Mouse (Mus musculus): ENCODE results near the gene Lefty2. TPM values are rescaled to one million over a fixed set of nuclear protein-coding genes. Genes with fewer than 3 reads are reported as not detected.

Gene Lefty2
- total RNA-seq (2015; ENCODE audit: low replicate concordance) (not detected in 2 replicates), total RNA-seq (2017; ENCODE audit: low replicate concordance) (not detected in 2 replicates)

DNA sequence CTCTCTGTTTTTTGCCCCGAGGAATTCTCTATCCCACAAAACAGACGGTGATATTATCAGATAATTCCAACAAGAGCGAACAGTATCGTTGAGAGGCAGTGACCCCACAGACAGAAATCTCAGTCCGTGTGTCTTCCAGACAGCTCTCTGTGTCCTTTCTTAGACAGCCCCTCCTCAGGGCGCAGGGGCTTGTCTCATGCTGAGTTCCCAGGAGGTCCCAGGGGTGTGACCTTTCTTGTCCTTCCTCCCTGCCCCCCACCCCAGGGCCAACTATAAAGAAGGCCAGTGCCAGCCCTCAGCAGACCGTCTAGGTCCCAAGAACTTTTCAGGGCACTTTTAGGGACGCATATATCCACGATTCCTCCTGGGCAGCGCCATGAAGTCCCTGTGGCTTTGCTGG is at the start of gene Lefty2:
Gene Lefty2, plus strand, starts transcription at position 301 of the 400 bp plus-strand sequence.
- no peak for ATAC-seq (replicated peaks; ENCODE audit: low FRiP score, poor library complexity, severe bottlenecking)

GRCm38 (mm10) chr1:180848114-180848510 is 44.8 kb upstream of the Lefty2 start:
- ATAC-seq (replicated peaks; ENCODE audit: low FRiP score, poor library complexity, severe bottlenecking) = peak; percentile 72

- ATAC-seq (replicated peaks; ENCODE audit: low FRiP score, poor library complexity, severe bottlenecking) = peak; percentile 11; the same call in 1 of the 2 replicates
Observed at GRCm38 (mm10) chr1:180848511-180849241, 44.2 kb upstream of the Lefty2 start.

- no peak for ATAC-seq (replicated peaks; ENCODE audit: low FRiP score, poor library complexity, severe bottlenecking)
Observed at GRCm38 (mm10) chr1:180849701-180850301, 43.1 kb upstream of the Lefty2 start.

GRCm38 (mm10) chr1:180850316-180851270 is 42.3 kb upstream of the Lefty2 start, which contains the start of gene Sde2:
TSS of gene Sde2 (plus strand) at chr1:180851127.
- ATAC-seq (replicated peaks; ENCODE audit: low FRiP score, poor library complexity, severe bottlenecking) = peak; percentile 84

GRCm38 (mm10) chr1:180858763-180859162 is 34.1 kb upstream of the Lefty2 start:
- no peak for ATAC-seq (replicated peaks; ENCODE audit: low FRiP score, poor library complexity, severe bottlenecking)

- no peak for ATAC-seq (replicated peaks; ENCODE audit: low FRiP score, poor library complexity, severe bottlenecking)
Observed at GRCm38 (mm10) chr1:180860030-180860429, 32.9 kb upstream of the Lefty2 start.

DNA sequence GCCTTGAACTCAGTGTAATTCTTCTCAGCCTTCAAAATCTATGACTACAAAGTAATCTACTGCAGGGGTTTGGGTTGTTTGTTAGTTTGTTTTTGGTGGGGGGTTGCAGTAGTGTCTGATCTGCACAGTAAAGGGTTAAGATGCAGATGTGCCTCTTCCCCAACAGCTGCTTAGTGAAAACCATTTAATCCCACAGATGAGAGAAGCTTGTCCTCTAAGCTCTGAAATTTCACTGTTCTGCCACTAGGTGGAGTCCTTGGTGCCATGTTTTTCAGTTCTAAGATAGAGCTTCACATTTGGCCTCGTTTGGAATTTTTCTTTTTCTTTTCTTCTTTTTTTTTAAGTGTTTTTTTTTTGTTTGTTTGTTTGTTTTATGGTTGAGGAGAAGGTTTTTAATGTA is 29.3 kb upstream of the Lefty2 start:
- peak; percentile 80 for ATAC-seq (replicated peaks; ENCODE audit: low FRiP score, poor library complexity, severe bottlenecking)

GRCm38 (mm10) chr1:180866001-180866400 is 26.9 kb upstream of the Lefty2 start:
- ATAC-seq (replicated peaks; ENCODE audit: low FRiP score, poor library complexity, severe bottlenecking) = no peak

DNA sequence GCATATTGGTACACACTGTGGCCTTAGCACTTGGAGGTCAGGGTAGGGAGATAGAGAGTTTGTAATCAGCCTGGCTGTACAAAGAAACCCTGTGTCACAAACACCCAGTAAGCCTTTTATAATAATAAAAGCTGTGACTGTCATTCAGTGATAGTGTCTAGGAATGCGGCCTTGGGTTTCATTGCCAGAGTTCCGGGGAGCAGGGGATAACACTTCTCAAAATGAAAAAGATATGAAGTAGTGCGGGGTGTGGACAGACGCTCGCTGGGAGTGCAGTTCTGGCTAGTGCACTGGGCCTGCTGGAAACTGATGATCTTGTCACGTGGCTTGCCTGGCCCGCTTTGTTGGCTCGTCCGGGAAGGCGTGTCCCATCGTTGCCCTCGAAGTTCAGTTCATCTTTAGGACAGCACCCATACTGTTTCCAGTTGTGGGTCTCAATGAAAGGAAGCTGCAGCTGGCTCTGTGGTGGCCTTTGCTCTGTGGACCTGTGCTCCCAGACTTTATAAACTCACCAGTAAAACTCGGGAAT is 22.7 kb upstream of the Lefty2 start:
- ATAC-seq (replicated peaks; ENCODE audit: low FRiP score, poor library complexity, severe bottlenecking) = no peak

- peak; percentile 81 for ATAC-seq (replicated peaks; ENCODE audit: low FRiP score, poor library complexity, severe bottlenecking)
Observed at GRCm38 (mm10) chr1:180873861-180874484, 18.9 kb upstream of the Lefty2 start.

DNA sequence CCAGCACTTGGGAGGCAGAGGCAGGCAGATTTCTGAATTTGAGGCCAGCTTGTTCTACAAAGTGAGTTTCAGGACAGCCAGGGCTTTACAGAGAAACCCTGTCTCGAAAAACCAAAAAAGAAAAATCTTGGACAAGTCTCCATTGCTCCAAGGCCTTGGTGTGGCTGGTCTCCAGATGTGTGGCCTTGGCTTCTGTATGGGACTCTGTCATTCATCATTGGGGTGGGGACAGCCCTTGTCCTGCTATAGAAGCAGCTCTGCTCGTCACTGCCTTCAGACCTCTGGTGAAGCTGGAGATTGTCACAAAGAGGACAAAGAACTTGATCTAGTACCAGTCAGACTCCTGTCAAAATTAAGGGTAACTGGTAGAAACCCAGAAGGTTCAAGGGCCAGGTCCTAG is 18.3 kb upstream of the Lefty2 start:
- ATAC-seq (replicated peaks; ENCODE audit: low FRiP score, poor library complexity, severe bottlenecking) = no peak

GRCm38 (mm10) chr1:180875126-180875525 is 17.8 kb upstream of the Lefty2 start:
- ATAC-seq (replicated peaks; ENCODE audit: low FRiP score, poor library complexity, severe bottlenecking) = no peak

- ATAC-seq (replicated peaks; ENCODE audit: low FRiP score, poor library complexity, severe bottlenecking) = no peak
Observed at GRCm38 (mm10) chr1:180877466-180877865, 15.4 kb upstream of the Lefty2 start.

DNA sequence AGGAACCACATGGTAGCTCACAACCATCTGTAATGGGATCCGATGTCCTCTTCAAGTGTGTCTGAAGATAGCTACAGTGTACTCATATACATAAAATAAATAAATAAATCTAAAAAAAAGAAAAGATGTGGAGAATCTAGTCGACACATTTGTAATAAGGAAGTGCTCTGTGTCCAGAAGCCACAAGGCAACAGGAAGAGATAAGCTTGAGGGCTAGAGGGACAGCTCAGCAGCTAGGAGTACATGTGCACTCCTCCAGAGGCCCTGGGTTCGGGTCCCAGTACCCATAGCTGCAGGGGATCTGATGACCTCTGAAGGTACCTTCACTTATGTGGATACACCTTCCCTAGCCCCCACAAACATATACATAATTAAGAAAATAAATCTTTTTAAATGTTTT is 11.1 kb upstream of the Lefty2 start:
- ATAC-seq (replicated peaks; ENCODE audit: low FRiP score, poor library complexity, severe bottlenecking) = no peak

GRCm38 (mm10) chr1:180883731-180884130 is 9.2 kb upstream of the Lefty2 start:
- no peak for ATAC-seq (replicated peaks; ENCODE audit: low FRiP score, poor library complexity, severe bottlenecking)

- ATAC-seq (replicated peaks; ENCODE audit: low FRiP score, poor library complexity, severe bottlenecking) = no peak
Observed at GRCm38 (mm10) chr1:180884484-180884883, 8.4 kb upstream of the Lefty2 start.

- no peak for ATAC-seq (replicated peaks; ENCODE audit: low FRiP score, poor library complexity, severe bottlenecking)
Observed at GRCm38 (mm10) chr1:180888556-180889042, 4.3 kb upstream of the Lefty2 start.

DNA sequence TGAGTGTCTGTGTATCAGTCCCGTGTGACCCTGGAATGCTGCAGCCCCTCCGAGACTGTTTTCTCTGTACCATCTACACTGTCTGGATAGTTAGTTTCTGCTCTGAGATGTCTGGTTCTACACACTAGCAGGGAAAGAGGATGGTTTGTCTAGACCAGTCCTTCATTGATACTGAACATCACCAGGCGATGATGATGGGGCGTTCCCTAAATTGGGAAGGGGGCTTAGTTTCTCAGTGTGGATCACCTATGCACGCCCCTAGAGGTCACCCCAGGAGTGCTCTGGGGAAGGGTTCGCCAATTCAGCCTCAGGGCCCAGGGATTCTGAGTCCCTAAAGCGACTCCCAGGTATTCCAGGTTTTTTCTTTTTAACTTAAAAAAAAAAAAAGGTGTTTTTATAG is 3.7 kb upstream of the Lefty2 start:
- ATAC-seq (replicated peaks; ENCODE audit: low FRiP score, poor library complexity, severe bottlenecking) = no peak
